Mouse (Mus musculus) urinary bladder, adult 2 months (tissue): ENCODE results near the gene Hsd17b11. TPM values are rescaled to one million over a fixed set of nuclear protein-coding genes. Genes with fewer than 3 reads are reported as not detected.
"Not testable (repeated sequence)": the region's sequence is repeated elsewhere in the genome, so short reads cannot be mapped to it uniquely, and the experiment has no call there.

Experiments used
- DNase-seq: peaks from one replicate; pipeline ENCODE4 v3.0.0; 2022; ENCODE audit warnings: low spot score
- polyA plus RNA-seq: library from polyadenylated mRNA; depleted of rRNA; stranded (reverse); fragments of >200 nt; gene quantifications from 2 replicates; pipeline ENCODE4 v1.2.3, GENCODE M21; 2012

Gene Hsd17b11
- polyA plus RNA-seq, 1 experiment = 77.1 TPM

DNA sequence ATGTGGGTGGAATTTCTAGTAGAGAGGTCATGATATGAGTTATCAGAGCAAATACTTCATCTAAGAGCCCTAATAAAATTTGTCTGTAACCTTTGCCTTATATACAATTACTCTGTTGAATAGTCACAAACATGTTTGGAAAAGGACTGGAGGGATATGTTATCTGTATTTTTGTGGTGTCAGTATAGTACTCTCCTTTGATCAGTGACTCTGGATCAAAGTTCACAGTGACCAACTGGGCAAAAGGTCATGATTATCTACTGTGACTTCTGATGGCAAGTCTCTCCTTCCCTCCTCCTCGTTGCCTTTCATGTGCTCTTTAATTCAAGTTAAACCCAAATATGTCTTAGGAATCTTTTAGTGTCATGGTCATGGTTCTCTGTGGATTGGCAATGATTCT is 14.1 kb upstream of the Hsd17b11 start:
- no peak for DNase-seq

DNA sequence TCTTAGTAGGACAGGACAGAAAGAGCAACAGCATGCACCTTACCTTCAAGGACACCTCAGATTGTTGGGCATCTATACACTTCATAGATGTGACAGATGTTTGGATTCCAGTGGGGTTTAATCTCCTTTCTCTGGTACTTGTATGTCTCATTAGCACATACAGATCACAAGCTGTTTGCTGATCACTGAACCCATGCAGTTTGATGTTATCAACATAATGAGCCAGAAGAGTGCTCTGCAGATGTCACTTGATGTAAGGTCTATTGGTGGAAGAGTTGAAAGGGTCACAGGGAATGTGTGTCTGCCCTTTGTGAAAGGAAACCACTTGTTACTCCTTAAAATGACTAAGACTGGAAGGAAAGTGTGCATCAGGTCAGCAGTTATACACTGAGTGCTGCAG is 13.3 kb upstream of the Hsd17b11 start:
- no peak for DNase-seq

DNA sequence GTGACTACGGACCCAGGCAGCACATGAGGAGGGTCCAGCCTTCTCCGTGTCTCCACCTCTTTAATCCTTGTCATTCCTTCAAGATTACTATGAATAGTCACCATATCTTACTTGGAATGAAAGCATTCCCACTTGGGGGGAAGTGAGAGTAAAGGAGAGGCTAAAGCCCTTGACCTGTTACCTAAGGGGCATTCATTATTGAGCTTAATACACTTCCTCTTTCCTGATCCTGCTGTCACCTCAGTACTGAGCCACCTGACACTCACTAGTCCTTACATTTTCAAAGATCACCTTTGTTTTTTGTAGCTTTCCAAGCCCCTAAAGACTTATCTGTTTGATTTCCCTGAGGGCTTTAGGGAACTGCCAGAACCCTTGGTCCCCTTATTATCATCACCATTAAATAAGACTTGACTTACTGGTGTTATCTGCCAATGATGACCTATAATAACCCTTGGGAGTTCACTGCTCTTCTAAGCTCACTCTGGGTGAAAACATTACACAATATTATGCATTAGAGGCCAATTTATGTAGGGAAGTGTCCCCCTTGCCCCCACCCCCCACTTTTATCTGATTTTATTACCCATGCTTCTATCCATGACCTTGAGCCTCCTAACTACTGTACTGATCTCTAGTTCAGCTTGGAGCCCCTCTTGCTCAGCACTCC is 10.8 kb upstream of the Hsd17b11 start:
- no peak for DNase-seq

GRCm38 (mm10) chr5:104025245-104025854 is 3.6 kb upstream of the Hsd17b11 start:
- no peak for DNase-seq

- DNase-seq = no peak
These were observed 3.0 kb upstream of the Hsd17b11 start for GRCm38 (mm10) chr5:104024762-104025161.

DNA sequence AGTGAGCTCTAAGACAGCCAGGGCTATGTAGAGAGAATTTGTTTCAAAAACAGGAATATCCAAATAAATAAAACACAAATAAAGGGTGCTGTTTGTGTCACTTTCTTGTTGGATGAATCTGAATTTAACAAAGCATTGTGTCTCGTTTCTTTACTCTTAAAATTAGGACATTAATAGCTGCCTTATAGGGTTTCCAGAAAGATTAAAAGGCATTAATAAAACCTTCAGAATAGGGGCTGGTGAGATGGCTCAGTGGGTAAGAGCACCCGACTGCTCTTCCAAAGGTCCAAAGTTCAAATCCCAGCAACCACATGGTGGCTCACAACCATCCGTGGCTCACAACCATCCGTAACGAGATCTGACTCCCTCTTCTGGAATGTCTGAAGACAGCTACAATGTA is 2.5 kb upstream of the Hsd17b11 start:
- not testable (repeated sequence) for DNase-seq

- no peak for DNase-seq
These were observed 1.7 kb upstream of the Hsd17b11 start for GRCm38 (mm10) chr5:104023289-104024020.

DNA sequence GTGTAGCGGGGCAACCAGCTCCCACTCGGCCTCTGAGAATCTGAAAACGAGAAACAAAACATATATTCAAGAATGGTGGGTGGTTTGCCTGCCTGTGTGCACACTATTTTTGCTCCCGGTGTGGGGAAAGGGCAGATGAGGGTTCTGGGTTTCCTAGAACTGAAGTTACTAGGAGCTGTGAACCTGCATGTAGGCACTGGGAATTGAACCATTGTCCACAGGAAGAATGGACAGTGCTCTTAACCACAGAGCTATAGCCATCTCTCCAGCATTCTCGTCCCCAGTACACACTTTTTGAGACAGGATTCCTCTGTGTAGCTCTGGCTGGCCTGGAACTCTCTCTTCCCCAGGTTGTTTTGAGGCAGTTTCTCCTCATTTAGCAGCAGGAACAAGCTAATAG is 839 bp upstream of the Hsd17b11 start:
- no peak for DNase-seq

GRCm38 (mm10) chr5:104011419-104011818 is 10.3 kb downstream of the Hsd17b11 start:
- no peak for DNase-seq

GRCm38 (mm10) chr5:104010261-104010660 is 11.5 kb downstream of the Hsd17b11 start:
- DNase-seq = no peak

- DNase-seq = no peak
These were observed 12.3 kb downstream of the Hsd17b11 start for GRCm38 (mm10) chr5:104009421-104009820.

- no peak for DNase-seq
These were observed 13.9 kb downstream of the Hsd17b11 start for GRCm38 (mm10) chr5:104007801-104008200.

DNA sequence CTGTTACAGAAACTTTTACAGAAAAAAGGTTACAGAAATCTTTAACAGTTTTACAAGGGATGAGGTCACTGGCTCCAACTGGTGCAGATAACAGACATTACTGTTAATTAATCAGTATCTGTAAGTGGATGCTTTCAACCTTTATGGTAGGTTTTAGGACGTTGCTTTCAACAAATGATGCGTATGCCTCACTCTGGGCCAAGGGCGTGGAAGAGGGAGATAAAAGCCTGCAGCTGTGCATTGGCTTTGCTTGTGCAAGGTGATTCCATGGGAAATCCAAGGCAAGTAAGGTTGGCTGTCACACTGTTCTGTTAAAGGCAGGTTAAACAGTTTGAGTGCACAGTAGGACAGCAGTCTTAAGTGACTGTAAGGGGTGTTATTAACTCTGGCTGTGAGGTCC is 14.9 kb downstream of the Hsd17b11 start:
- no peak for DNase-seq

DNA sequence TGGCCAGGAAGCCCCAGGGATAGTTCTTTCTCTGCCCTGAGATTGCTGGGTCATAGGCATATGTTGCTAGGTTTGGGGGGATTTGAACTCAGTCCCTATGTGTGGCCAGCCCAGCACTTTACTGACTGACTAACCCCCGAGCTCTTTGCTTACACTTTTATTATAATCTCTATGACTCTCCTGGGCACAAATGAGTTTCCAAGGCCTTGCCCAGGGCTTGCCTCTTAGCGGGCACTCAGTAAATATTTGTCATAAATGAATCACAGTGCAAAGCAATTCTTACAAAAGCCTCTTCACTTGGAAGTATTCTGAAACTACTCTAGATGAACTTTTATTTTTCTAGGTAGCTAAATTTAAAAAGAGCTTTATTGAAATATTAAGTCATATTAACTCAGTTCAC is 17.8 kb downstream of the Hsd17b11 start:
- no peak for DNase-seq

GRCm38 (mm10) chr5:104003256-104003931 is 18.3 kb downstream of the Hsd17b11 start:
- no peak for DNase-seq

GRCm38 (mm10) chr5:104002549-104003255 is 19.0 kb downstream of the Hsd17b11 start:
- DNase-seq = no peak

GRCm38 (mm10) chr5:103999738-104000137 is 22.0 kb downstream of the Hsd17b11 start:
- DNase-seq = peak; percentile 62

GRCm38 (mm10) chr5:103998739-103999138 is 23.0 kb downstream of the Hsd17b11 start:
- DNase-seq = no peak

DNA sequence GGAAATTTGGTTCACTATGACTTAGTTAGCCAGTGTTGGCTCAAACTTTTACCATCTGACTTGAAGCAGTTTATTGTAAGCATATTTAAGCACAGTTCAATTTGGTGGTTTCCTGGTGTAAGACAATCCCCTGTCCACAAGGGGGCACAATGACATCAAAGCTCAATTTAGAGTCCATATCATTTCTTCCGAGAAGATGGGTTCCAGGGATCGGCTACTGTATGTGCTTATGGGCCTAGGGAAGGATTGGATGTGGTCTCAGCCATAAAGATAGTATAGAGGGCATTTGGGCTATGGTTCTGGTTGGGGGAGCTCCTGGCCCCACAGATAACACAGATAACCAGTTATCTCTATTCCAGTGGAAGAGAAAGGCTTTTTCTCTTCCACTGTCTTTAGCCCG is 26.5 kb downstream of the Hsd17b11 start:
- no peak for DNase-seq

DNA sequence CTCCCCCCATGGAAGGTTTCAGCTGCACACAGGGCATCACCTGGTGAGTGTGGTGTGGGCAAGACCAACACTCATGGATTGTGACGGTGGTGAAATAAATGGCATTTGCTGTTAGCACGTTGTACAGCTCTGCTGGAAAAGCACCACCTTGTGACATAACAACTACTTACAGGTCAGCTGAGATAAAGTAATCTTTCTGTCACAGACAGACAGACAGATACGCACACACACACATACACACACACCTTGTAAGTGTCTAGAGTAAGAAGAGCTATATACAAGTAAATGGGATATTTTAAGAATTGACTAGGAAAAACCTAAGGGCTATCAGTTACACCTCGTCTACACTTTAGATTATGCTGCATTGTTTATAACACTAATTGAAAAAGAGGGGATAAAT is 27.1 kb downstream of the Hsd17b11 start:
- no peak for DNase-seq

GRCm38 (mm10) chr5:103993601-103994000 is 28.1 kb downstream of the Hsd17b11 start:
- no peak for DNase-seq

GRCm38 (mm10) chr5:103992831-103993230 is 28.9 kb downstream of the Hsd17b11 start:
- DNase-seq = no peak
